Mouse (Mus musculus): ENCODE data around the gene Rsph1. TPM values are rescaled to one million over a fixed set of nuclear protein-coding genes. Genes with fewer than 3 reads are reported as not detected.
"Not testable (repeated sequence)": the region's sequence is repeated elsewhere in the genome, so short reads cannot be mapped to it uniquely, and the experiment has no call there.

Rsph1 gene
- total RNA-seq, 2 experiments from 2014 or later: 5.7 to 7.2 TPM

DNA sequence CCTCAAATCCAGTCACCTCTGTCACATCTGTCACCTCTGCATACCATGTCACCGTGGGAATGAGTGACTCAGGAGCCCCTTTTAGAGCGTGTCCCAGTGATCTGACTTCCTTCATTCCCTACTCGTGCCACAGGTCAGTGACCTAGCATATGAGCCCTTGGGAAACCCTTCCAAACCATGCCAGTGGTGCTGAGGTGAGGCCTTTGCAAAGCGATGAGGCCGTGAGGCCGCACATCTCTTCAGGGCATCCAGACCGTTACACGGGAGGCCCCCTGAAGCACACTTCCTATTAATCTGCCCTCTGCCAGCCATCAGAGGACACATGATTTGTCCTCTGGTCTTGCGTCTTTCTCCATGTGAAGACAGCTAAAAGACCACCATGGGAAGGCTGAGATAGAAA is 2.4 kb upstream of the Rsph1 start:
- no peak for DNase-seq (ENCODE audit: low spot score in 2 of 2)

DNA sequence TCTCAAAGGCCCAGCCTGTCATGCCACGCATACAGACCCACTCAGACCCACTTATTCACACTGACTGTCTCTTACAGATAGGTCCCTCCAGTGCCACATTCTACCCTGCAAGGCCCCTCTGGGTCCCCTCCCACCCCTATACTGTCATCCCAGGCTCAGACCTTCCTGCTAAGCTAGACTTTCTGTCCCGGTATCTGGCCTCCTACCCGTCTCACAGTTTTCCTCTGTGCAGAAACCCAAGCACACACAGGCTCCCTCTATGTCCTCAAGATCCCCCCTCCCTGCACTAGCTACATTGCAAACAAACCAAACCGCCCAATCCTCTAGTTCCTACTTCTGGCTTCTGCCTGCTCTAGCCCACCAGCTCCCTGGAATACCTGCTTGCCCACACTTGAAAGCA is 748 bp upstream of the Rsph1 start:
- DNase-seq (ENCODE audit: low spot score in 2 of 2): no peak

DNA sequence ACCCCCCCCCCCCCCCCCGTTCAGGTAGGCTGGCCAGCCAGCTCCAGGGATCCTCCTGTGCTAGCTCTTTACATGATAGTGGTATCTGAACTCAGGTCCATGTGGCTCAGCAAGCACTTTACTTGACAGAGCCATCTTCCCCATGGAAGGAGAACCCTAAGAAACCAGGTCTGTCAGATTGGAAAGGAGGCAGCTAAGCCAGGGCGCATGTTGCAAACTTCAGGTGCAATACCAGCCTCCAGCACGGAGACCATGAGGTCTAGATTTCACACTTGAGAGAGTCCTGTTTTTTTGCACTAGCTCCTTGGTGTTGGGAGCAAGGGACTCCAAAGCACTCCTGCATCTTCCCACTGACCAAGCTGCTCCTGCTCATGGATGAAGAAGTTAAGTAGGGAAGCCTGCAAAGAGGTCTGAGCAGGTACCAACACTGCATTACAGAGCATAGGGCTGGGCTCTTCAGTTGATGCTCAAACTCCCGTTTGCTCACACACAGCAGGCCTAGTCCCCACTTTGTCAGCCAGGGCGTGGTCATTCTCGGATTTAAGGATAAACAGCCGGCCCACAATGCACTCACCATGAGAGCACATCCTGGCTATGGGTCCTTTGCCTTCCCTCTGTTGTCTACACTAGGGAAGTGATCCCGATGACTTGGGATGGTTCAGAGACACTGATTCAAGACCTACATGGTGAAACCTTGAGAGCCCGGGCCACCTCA is 819 bp downstream of the Rsph1 start:
- no peak for DNase-seq (ENCODE audit: low spot score in 2 of 2)

DNA sequence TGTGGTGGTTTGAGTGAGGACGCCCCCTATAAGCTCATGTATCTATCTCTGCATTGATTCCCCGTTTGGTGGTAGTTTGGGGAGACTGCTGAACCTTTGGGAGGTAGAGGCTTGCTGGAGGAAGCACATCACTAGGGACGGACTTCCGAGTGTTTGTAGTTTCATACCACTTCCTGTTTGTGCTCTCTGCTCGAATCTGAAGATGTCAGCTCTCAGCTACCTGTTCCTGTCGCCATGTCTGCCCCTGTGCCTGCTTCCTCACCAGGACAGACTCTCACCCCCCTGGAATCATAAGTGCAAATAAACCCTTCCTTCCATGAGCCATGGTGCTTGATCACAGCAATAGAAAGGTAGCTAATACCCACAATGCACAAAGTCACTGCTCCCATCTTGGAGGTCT is 2.0 kb downstream of the Rsph1 start:
- no peak for DNase-seq (ENCODE audit: low spot score in 2 of 2)

DNA sequence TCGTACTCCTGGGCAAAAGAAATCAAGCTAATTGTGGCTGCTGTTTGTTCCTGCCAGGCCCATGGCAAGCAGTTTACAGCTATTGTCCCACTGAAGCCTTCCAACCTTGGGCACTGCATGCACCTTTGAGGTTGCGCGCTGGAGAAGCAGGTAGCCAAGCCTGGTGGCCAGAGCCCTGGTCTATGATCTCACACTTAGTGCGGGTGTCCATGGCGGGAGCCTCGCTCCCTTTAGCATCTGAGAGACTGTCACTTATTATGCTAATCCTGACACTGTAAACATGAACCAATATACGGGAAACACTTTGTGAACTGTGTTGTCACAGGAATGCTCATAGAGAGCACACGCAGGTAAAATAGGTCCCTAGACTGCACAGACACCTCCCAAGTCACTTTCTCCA is 3.6 kb downstream of the Rsph1 start:
- DNase-seq (ENCODE audit: low spot score in 2 of 2): no peak

DNA sequence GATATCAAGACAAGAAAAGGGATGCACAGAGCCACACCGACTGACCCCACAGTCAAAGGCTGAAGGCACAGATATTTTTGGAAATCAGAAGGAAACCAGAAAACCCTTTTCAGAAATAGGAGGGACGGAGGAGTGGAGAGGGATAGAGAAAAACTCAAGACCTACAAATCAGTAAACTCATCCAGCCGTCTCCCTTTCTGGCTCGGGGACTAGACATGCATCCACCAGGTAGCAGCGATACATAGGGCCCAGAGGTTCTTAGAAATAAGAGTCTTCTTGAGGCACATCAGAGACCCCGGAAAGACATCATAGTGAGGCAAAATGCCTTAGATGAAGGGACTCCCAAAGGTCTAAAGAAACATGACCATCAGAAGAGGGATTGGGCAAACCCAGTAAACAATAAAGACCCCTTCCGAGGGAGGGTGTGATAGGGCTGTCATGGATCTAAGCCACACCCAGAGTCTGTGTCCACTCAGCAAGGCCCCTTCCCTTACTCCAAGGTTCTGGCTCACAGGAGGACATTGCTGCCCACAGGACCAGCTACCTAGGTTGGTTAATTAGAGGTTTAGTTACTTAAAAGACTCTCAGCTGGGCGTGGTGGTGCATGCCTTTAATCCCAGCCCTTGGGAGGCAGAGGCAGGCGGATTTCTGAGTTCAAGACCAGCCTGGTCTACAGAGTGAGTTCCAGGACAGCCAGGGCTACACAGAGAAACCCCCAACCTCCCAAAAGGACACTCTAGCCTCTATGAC is 4.6 kb downstream of the Rsph1 start:
- no peak for DNase-seq (ENCODE audit: low spot score in 2 of 2)

DNA sequence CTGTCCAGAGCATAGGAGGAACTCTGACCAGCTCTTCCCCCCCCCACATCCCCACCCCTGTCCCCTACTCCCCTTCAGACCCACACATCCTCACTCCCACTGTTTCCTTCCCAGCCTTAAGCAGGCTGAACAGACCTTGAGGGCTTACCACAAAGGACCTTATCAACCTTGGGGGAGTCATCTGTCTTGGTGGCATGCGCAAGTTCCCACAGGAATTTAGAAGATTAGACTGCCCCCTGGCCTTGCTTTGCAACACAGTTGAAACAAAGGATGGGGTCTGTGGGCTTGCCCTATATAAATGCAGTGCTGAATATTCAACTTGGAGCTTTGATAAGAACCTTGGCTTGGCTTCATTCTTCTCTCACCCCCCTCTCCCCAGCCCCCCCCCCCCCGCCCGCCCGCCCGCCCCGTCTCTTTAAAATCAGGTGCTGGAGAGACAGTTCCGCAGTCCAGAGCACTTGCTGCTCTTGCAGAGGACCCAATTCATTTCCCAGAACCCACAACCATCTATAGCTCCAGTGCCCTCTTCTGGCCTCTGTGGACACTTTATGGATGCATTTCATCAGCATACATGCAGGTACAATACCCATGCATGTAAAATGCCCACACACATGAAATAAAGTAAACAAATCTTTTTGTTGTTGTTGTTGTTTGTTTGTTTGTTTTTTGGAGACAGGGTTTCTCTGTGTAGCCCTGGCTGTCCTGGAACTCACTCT is 5.9 kb downstream of the Rsph1 start:
- no peak for DNase-seq (ENCODE audit: low spot score in 2 of 2)

DNA sequence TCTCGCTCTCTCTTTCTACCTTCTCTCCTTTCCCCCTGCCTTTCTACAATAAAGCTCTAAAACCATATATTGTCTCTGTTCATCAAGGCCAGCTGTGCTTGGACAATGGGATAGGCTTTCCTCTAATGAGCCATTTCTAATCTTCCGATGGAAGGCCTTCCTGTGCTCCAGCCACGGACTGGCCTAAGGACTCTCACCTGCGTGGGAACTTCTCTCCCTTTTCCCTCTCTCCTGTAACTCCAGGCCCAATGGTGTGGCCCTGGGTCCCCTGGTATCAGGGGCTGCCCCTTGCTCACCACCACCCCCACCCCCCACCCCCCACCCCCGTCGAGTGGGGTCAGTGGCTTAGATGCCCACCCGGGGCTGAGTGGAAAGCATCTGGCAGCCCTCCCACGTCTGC is 6.4 kb downstream of the Rsph1 start:
- DNase-seq (ENCODE audit: low spot score in 2 of 2): not testable (repeated sequence)

DNA sequence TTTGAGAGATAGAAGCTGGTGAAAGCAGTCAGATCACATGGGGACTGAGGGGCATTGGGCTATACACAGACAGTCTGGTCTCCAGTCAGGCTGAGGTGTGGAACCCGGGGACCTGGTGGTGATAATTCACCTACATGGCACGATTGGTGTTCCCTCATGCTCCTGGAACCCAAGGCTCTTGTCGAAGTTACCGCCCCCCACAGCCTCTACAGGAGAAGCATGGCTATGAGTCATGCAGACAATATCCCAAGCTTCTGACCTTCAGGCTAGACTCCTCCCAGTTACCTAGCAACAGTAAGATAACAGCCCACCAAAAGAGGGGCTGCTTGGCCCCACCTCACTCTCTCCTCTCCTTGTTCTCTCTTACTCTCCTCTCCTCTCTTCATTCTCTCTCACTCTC is 6.9 kb downstream of the Rsph1 start:
- DNase-seq (ENCODE audit: low spot score in 2 of 2): peak in 1 of 2 experiments; percentile 25

DNA sequence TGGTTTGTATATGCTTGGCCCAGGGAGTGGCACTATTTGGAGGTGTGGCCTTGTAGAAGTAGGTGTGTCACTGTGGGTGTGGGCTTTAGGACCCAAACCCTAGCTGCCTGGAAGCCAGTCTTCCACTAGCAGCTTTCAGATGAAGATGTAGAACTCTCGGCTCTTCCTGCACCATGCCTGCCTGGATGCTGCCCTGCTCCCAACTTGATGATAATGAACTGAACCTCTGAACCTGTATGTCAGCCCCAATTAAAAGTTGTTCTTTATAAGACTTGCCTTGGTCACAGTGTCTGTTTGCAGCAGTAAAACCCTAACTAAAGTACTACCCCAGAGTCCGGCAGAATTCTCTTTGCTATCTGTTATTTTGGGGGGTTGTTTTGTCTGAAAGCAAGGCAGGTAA is 7.4 kb downstream of the Rsph1 start:
- DNase-seq (ENCODE audit: low spot score in 2 of 2): peak in 1 of 2 experiments; percentile 21

DNA sequence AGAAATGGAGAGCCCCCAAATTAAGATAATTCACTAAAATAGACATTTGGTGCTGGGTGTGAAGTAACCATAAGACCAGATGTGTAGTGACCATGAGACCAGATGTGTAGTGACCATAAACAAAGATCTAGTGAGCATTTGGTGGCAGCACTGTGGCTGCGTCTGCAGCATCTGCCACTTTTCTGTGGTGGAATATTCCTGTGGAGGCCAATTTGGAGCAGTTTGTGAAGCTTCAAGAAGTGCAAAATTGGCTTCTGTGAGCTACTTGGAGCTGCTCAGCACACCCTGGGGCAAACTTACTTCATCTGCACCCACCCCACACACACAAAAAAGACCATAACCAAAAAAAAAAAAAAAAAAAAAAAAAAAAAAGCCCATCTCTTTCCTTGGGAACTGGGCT is 9.2 kb downstream of the Rsph1 start:
- DNase-seq (ENCODE audit: low spot score in 2 of 2): peak in 1 of 2 experiments; percentile 10

DNA sequence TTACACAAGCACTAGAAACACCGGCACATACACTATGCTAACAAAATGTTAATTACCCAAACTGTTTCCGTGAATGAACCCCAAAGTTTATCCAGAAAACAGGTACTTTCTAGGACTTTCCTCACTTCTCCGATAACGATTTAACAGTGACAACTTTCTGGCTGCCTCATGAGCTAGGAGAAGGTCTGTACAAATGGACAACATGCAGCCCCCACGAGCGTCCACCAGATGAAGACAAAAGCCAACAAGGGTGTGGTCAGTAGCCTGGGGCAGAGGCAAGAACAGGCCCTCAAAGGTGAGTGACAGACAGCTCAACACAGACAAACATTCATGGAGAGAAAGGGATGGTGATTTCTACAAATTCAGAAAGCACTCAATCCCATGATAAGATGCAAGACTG is 9.6 kb downstream of the Rsph1 start:
- peak in 1 of 2 experiments; percentile 15 for DNase-seq (ENCODE audit: low spot score in 2 of 2)

DNA sequence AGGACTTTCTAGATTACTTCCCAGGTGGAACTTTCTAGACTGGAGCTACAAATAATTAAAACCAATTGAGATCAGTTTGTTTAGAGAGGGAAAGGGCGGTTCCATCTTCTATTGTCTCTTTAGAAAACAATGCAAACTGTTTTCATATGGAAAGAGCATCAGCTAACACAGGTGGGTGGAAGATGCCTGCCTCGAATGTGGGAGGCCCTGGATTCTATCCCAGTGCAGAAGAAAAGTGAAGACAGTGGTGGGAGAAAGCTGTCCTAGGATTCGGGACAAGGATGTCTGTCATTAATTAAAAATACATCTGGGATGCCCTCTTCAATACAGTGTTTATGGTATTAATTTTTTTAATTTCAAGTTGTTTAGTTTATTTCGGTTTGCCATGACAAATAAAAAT is 10.0 kb downstream of the Rsph1 start:
- no peak for DNase-seq (ENCODE audit: low spot score in 2 of 2)

DNA sequence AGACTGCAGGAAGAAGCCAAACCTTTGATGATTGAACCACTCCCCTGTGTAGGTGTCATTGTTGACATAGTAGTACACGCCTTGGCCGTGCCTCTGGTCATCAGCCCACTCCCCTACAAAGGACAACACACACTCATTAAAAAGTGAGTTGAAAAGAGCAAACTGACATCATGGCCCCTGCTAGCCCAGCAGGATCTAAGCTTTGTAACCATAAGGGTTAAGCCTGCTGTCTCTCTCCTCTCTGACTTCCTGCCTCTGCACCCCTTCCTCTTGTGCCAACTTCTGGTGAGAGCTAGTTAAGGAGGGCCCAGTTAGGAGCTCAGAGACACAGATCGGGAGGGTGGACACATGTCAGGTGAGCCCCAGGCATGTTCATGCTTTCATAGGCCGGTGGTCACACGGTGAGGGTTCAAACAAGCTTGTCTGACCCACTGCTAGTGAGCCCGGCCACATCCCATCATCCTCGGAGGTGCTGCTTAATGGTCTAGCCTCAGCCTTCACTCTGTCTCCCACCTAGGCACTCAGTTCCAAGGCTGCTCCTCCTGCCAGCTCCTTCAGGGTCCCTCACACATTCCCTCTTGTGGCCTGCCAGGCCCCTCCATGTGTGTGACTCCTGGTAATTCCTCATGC is 10.7 kb downstream of the Rsph1 start:
- no peak for DNase-seq (ENCODE audit: low spot score in 2 of 2)

DNA sequence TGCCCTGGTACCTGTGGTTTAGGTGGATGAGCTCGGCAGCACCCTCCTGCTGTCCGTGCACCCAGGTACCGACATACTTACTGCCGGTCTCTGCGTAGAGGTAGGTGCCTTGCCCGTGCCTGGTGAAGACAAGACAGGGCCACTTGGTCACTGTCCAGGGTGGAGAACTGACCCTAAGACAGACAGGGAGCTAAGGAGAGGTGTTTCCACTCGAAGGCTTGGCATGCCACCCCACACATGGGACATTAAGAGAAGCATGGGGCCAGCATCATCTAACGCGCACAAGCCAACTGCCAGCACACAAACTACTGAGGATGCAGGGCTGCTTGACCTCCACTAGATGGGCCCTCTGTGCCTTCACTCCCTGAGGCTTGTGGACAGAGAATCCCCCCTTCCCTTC is 11.4 kb downstream of the Rsph1 start:
- DNase-seq (ENCODE audit: low spot score in 2 of 2): peak in 1 of 2 experiments; percentile 2

DNA sequence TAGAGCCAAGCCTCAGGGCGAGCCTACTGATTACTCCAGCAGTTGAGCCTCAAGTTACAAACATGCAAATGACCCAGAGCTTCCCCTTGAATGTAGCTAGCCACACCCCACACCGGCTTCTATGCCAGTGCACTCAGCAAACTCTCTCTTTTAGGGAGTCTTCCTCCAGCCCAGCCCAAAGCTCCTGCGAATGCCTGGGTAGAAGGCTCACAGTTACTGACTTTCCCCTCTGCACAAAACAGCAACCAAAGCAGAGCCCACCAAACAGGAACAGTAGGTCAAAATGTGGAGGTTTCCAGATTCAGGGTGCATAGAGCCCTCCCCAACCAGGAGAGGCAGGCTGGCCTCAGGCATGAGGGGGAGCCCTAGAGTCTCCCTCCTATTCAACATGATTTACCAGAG is 12.0 kb downstream of the Rsph1 start:
- DNase-seq (ENCODE audit: low spot score in 2 of 2): peak in 1 of 2 experiments; percentile 4

DNA sequence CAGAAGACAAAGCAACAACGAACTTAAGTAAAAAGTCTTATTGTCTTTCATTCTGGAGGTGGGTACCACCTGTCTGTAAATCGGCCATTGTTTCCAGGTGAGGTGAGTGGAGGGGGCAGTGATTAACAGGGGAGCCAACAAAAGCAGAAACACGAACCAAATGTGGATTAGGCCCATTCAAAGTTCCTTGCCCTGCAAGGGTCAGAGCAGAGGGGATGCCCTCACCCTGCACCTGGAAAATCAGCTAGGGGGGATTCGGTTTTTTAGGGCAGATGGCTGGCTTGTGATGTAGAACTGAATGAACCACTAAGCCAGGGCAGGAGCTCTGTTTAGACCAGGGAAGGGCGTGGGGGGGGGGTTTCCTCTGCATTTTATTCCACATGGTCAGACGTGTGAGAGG is 12.8 kb downstream of the Rsph1 start:
- no peak for DNase-seq (ENCODE audit: low spot score in 2 of 2)

DNA sequence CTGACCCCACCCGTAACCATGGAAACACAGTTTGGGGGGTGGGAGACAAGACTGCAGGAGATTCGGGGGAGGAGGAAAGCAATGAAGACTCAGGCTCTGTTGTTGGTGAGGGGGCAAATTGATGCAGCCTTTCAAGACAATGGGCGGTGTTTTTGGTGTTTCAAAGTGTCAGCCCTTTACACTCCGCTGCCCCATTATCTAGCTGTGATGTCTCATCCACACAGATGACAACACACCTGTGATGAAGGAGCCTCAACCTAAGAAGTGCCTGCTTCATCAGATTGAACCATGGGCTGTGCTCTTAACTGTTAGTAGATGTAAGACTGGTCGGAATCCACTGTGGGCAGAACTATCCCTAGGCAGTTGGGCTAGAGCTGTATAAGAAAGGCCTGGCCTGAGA is 13.4 kb downstream of the Rsph1 start:
- no peak for DNase-seq (ENCODE audit: low spot score in 2 of 2)

DNA sequence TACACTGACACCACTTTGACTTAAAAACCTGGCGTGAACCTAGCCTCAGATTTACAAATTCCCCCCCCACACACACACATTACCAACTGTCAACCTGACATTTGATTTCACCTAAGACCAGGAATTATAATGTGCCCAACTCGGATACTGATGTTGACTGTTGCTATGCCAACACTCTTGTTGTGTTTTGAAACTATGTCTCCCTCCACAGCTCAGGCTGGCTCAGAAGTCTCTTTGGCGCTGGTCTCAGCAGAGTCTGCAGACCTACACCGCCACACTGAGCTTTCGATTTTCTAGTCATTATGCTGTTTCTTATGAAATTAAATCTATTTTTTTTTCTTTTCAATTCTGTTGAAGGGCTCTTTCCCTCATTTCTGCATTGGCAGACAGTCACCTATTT is 14.5 kb downstream of the Rsph1 start:
- DNase-seq (ENCODE audit: low spot score in 2 of 2): no peak

DNA sequence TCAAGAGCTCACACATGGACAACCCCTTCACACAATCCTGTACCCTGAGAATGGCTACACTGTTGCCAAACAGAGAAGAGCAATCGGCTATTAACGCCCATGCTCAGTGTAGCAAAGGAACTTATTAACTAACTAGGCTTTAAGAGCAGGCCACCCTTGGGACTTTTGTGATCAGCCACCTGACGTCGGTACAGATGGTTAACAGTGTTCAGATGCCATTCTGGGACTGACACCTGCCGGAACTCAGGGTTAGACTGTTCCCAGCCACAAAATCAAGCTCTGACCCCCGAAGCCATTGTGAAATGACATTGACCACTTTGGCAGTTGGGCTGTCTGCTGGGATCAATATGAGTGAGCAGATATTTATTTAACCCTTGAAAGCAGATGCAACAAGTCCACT is 15.8 kb downstream of the Rsph1 start:
- DNase-seq (ENCODE audit: low spot score in 2 of 2): no peak

DNA sequence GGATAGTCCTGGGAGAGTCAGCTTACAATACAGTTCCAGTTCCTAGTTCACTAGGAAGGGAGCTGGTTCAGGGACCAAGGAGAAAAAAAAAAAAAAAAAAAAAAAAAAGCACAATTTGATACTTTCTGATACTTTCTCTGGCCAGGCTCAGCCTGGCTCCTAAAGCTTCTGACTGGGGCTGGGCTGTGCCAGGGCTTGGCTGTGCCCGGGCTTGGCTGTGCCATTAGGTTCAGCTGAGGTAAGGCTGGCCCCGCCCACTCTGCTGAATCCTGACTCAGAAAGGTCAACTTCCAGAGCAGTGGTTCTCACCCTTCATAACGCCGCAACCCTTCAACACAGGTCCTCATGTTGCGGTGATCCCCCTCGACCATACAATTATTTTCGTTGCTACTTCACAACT is 16.8 kb downstream of the Rsph1 start:
- peak; percentile 80 to 84 for DNase-seq (ENCODE audit: low spot score in 2 of 2)

DNA sequence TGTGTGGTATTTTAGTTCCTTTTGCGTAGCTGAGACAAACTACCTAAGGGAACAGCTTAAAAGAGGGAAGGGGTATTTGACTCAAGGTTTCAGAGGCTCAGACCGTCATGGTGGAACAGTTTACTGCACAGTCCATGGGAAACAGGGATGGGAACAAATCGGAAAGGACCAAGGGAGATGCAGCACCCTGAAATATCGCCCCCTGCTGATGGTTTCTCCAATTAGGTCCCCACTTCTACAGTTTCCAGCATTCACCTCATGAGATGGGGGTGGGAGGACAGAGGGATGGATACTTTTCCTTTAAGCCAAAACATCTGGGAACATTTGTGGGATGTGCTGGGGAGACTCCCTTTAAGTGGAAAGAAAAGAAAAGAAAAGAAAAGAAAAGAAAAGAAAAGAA is 17.4 kb downstream of the Rsph1 start:
- DNase-seq (ENCODE audit: low spot score in 2 of 2): no peak
